13 mouse cellular contexts compared by ENCODE assay signal in genomic region chr16:72610661-72611112, GRCm38 (mm10).
A peak's percentile ranks its signal among the peaks of the same experiment; 100 is the strongest.
DNase-seq lines count a peak whose midpoint lies in the region; ATAC-seq and TF ChIP-seq lines count a peak whose summit lies in the region.
"Had no signal": no experiment of that assay in that cellular context is flagged by ENCODE, and none has a peak within 500 bp of the region (broad histone marks: within the 10 kb centered on the region; RNA-seq: fewer than 3 reads in every experiment).

No protein-coding gene starts in this region.

- no peak for TF ChIP-seq CTCF in hindbrain, postnatal 0 days (IDR thresholded peaks at IDR 0.05; ENCODE audit: low read depth)

- peak; percentile 81 for ATAC-seq in forebrain, embryonic 14.5 days
- ATAC-seq in hindbrain, postnatal 0 days = no peak
- ATAC-seq in neural tube, embryonic 13.5 days (ENCODE audit: low read depth) = peak; percentile 74
- ATAC-seq: intestine, postnatal 0 days had no signal

- H3K4me1 ChIP-seq in forebrain, embryonic 14.5 days (ENCODE audit: control insufficient read depth, insufficient read depth, low read length) = peaks cover 4% of the 10 kb centered on the region; the same call in 1 of the 2 replicates
- H3K4me1 ChIP-seq in hindbrain, postnatal 0 days (ENCODE audit: insufficient read depth, low read length) = no peaks in the 10 kb centered on the region
- H3K4me1 ChIP-seq in neural tube, embryonic 13.5 days (replicated peaks) = peaks cover 3% of the 10 kb centered on the region; the same call in 1 of the 2 replicates
- H3K4me1 ChIP-seq: embryonic facial prominence, embryonic 12.5 days had no signal

- no peak overlapping the region for H3K27ac ChIP-seq in forebrain, embryonic 14.5 days (ENCODE audit: low read depth, low read length)
- H3K27ac ChIP-seq in hindbrain, postnatal 0 days = no peak overlapping the region
- no peak overlapping the region for H3K27ac ChIP-seq in neural tube, embryonic 13.5 days (replicated peaks)
- H3K27ac ChIP-seq: embryonic facial prominence, embryonic 12.5 days; left cerebral cortex, adult 2 months had no signal

- no peak overlapping the region for H3K4me3 ChIP-seq in forebrain, embryonic 14.5 days (ENCODE audit: low read depth, low read length)
- H3K4me3 ChIP-seq in hindbrain, postnatal 0 days (ENCODE audit: low read length) = no peak overlapping the region
- no peak overlapping the region for H3K4me3 ChIP-seq in neural tube, embryonic 13.5 days
- H3K4me3 ChIP-seq: embryonic facial prominence, embryonic 12.5 days; left cerebral cortex, adult 2 months had no signal

- no peaks in the 10 kb centered on the region for H3K36me3 ChIP-seq in forebrain, embryonic 14.5 days (ENCODE audit: control insufficient read depth, insufficient read depth, low read length)
- H3K36me3 ChIP-seq in hindbrain, postnatal 0 days (ENCODE audit: insufficient read depth, low read length) = no peaks in the 10 kb centered on the region
- no peaks in the 10 kb centered on the region for H3K36me3 ChIP-seq in neural tube, embryonic 13.5 days
- H3K36me3 ChIP-seq: embryonic facial prominence, embryonic 12.5 days had no signal

- DNase-seq in adrenal gland, adult 8-10 months = peak; percentile 4
- DNase-seq in adrenal gland, adult 18-20 months (ENCODE audit: low spot score in 2 of 2) = no peak
- DNase-seq in forebrain, embryonic 14.5 days (ENCODE audit: low spot score) = peak; percentile 84
- peak; percentile 33 for DNase-seq in hindbrain, postnatal 0 days (ENCODE audit: low spot score)
- DNase-seq in lung, adult 18-20 months = no peak
- no peak for DNase-seq in liver
- no peak for DNase-seq in spleen, postnatal 36 days (ENCODE audit: low spot score in 2 of 2)
- DNase-seq: cerebellum, adult 2 months; spleen, adult 18-20 months had no signal

- no peaks in the 10 kb centered on the region for H3K27me3 ChIP-seq in forebrain, embryonic 14.5 days (replicated peaks; ENCODE audit: control insufficient read depth, insufficient read depth, low read length)
- H3K27me3 ChIP-seq in hindbrain, postnatal 0 days (ENCODE audit: insufficient read depth, low read length) = no peaks in the 10 kb centered on the region
- no peaks in the 10 kb centered on the region for H3K27me3 ChIP-seq in neural tube, embryonic 13.5 days

- H3K4me2 ChIP-seq in forebrain, embryonic 14.5 days (ENCODE audit: low read length) = no peak overlapping the region
- no peak overlapping the region for H3K4me2 ChIP-seq in hindbrain, postnatal 0 days (ENCODE audit: low read depth, low read length)
- no peak overlapping the region for H3K4me2 ChIP-seq in neural tube, embryonic 13.5 days
- H3K4me2 ChIP-seq: embryonic facial prominence, embryonic 12.5 days had no signal

- WGBS in forebrain, embryonic 14.5 days = 2% methylated on average over 4 of the region's 4 CpGs
- WGBS in hindbrain, postnatal 0 days = 22% methylated on average over 4 of the region's 4 CpGs
- 18% methylated on average over 4 of the region's 4 CpGs for WGBS in neural tube, embryonic 13.5 days

- no peak overlapping the region for H3K9ac ChIP-seq in forebrain, embryonic 14.5 days (ENCODE audit: low read length)
- H3K9ac ChIP-seq in hindbrain, postnatal 0 days (replicated peaks; ENCODE audit: low read length) = no peak overlapping the region
- H3K9ac ChIP-seq in neural tube, embryonic 13.5 days = no peak overlapping the region
- H3K9ac ChIP-seq: embryonic facial prominence, embryonic 12.5 days had no signal

- H3K9me3 ChIP-seq in forebrain, embryonic 14.5 days (replicated peaks; ENCODE audit: control insufficient read depth, low read length) = no peaks in the 10 kb centered on the region
- H3K9me3 ChIP-seq in hindbrain, postnatal 0 days (ENCODE audit: low read length) = no peaks in the 10 kb centered on the region
- no peaks in the 10 kb centered on the region for H3K9me3 ChIP-seq in neural tube, embryonic 13.5 days
- H3K9me3 ChIP-seq: embryonic facial prominence, embryonic 12.5 days had no signal

Comparison
In these comparisons a context has a peak if more than half of its experiments do, and no peak if none do; other contexts are left out.
1. DNase-seq: peak in adrenal gland, adult 8-10 months (single experiment), forebrain, embryonic 14.5 days (single experiment) and hindbrain, postnatal 0 days (single experiment); none in adrenal gland, adult 18-20 months (0 of 2), lung, adult 18-20 months (0 of 2), liver (single experiment) and spleen, postnatal 36 days (0 of 2).